Mouse (Mus musculus) midbrain, postnatal 0 days (tissue): ENCODE results near the gene Ncf1. TPM values are rescaled to one million over a fixed set of nuclear protein-coding genes. Genes with fewer than 3 reads are reported as not detected.

Experiments used
- ATAC-seq: fragments of 200-750 bp; cut with Nextera tagmentation; 2 replicates; pipeline ENCODE4 v1.8.0; 2017; ENCODE audit warnings: moderate number of reproducible peaks, mild to moderate bottlenecking, moderate TSS enrichment, moderate library complexity; ENCODE audit not compliant: low FRiP score
- DNase-seq: peaks from one replicate; pipeline ENCODE4 v3.0.0-alpha.2; 2015; ENCODE audit warnings: low spot score
- H3K27ac ChIP-seq: fragments of 300-500 bp; sonication (generic); 2 replicates; pipeline ENCODE4 v1.5.1; 2014; ENCODE audit warnings: low read depth, mild to moderate bottlenecking, low read length, mixed read lengths
- H3K27me3 ChIP-seq: fragments of 300-500 bp; sonication (generic); 2 replicates; pipeline ENCODE4 v1.6.1; 2014; ENCODE audit warnings: low read length, control low read depth, mixed read lengths; ENCODE audit not compliant: insufficient read depth
- H3K36me3 ChIP-seq: fragments of 300-500 bp; sonication (generic); 2 replicates; pipeline ENCODE4 v1.6.1; 2014; ENCODE audit warnings: low read length, control low read depth, mixed read lengths; ENCODE audit not compliant: insufficient read depth
- H3K4me1 ChIP-seq: fragments of 300-500 bp; sonication (generic); 2 replicates; pipeline ENCODE4 v1.6.1; 2014; ENCODE audit warnings: mild to moderate bottlenecking, control low read depth, antibody characterized with exemption, low read length, mixed read lengths; ENCODE audit not compliant: insufficient read depth
- H3K4me2 ChIP-seq: fragments of 300-500 bp; sonication (generic); 2 replicates; pipeline ENCODE4 v1.6.1; 2014; ENCODE audit warnings: low read depth, mild to moderate bottlenecking, low read length, mixed read lengths; ENCODE audit not compliant: poor library complexity, severe bottlenecking
- H3K4me3 ChIP-seq: fragments of 300-500 bp; sonication (generic); 2 replicates; pipeline ENCODE4 v1.5.1; 2014; ENCODE audit warnings: low read depth, mild to moderate bottlenecking, low read length, moderate library complexity
- H3K9ac ChIP-seq: fragments of 300-500 bp; sonication (generic); replicated peaks from 2 replicates; pipeline ENCODE4 v1.6.1; 2014; ENCODE audit warnings: mild to moderate bottlenecking, low read length, moderate library complexity, mixed read lengths; ENCODE audit not compliant: poor library complexity, severe bottlenecking
- H3K9me3 ChIP-seq: fragments of 300-500 bp; sonication (generic); 2 replicates; pipeline ENCODE4 v1.6.1; 2016; ENCODE audit warnings: low read length, control low read depth
- CTCF ChIP-seq: IDR thresholded peaks from 2 replicates; pipeline ENCODE4 v1.5.1; 2016; ENCODE audit warnings: antibody characterized with exemption, mild to moderate bottlenecking
- WGBS: fragments of 180-500 bp; shearing (Covaris S2); extraction: QIAGEN DNeasy Blood & Tissue Kit; methylation state at CpG from one replicate; pipeline ENCODE4 v1.1.7; 2014; 5-methylcytosine and 5-hydroxymethylcytosine counted together
- polyA plus RNA-seq: library from polyadenylated mRNA; unstranded; fragments of >200 nt; fragmentation: Nextera tagmentation; extraction: Ambion mirVana; gene quantifications from 2 replicates; pipeline ENCODE4 v1.2.1, GENCODE M21; 2015
- total RNA-seq: library from RNA; depleted of rRNA; stranded (reverse); fragments of >200 nt; gene quantifications from 2 replicates; pipeline ENCODE4 v1.2.3, GENCODE M21; 2014

Gene Ncf1
- total and polyA plus RNA-seq, 2 experiments from 2014 or later: 2.2 to 4.3 TPM

DNA sequence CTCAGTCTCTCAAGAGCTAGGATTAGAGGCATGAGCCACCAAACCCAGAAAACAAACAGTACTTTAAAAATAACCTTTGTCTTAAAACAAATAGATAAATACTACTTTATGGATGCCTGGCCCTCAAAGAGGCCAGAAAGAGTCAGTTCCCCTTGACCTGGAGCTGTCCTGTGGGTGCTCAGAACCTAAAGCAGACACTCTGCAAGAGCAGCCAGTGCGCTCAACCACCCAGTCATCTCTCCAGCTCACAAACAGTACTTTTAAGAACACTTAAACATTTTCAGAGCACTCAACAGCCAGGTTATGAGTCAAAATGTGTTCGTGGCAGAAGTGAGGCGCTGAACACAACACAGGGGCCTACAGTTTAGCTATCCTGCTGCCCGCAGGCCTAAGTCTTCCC is 21.7 kb upstream of the Ncf1 start:
- no peaks in the 10 kb centered on the region for H3K9me3 ChIP-seq
- TF ChIP-seq CTCF: no peak
- H3K4me2 ChIP-seq: no peak overlapping the region
- no peaks in the 10 kb centered on the region for H3K27me3 ChIP-seq
- no peak overlapping the region for H3K4me3 ChIP-seq
- DNase-seq: no peak
- H3K27ac ChIP-seq: no peak overlapping the region
- 98% methylated on average over 4 of the region's 4 CpGs for WGBS
- H3K36me3 ChIP-seq: peaks cover 90% of the 10 kb centered on the region
- no peak for ATAC-seq
- no peak overlapping the region for H3K9ac ChIP-seq
- H3K4me1 ChIP-seq: no peaks in the 10 kb centered on the region

DNA sequence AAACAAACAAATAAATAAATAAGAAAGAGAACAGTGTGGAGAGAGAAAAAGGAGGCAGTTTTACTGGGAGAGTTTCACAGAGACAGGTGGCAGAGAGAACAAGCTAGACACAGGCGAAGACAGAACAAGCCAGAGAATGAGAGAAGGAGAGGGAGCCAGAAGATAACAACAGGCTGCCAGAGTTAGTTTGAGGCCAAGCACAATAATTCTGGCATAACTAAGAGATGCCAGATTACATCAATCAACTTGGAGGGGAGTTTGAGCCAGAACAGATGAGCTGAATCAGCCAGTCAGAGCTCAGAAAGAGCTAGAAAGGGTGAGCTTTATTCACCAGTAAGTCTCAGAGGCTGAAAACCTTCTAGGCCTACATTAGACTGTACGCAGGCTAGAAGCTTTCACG is 21.2 kb upstream of the Ncf1 start:
- 97% methylated on average over 3 of the region's 3 CpGs for WGBS
- Histone ChIP-seq H3K4me2 (no peak overlapping the region), H3K36me3 (peaks cover 90% of the 10 kb centered on the region), H3K27ac (no peak overlapping the region), H3K4me3 (no peak overlapping the region), H3K4me1 (no peaks in the 10 kb centered on the region), H3K9me3 (no peaks in the 10 kb centered on the region), H3K9ac (no peak overlapping the region), H3K27me3 (no peaks in the 10 kb centered on the region)
- ATAC-seq: no peak
- DNase-seq: no peak
- TF ChIP-seq CTCF: no peak

DNA sequence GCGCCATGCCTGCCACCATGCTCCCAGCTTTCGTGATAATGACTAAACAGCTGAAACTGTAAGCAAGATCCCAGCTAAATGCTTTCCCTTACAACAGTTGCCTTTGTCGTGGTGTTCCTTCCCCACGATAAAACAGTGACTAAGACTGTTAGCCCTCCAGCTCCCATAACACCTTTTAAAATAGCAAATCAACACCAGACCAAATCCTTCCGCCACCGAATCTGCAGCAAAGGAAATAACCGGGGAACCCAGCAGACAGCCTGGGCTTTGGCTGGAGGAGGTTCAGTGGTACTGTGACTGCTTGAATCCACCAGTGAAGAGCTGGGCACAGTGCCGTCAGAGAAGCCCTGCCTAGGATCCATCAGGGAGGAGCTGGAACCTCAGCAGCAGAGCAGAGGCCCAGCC is 19.8 kb upstream of the Ncf1 start:
- no peak for ATAC-seq
- H3K4me1 ChIP-seq: no peaks in the 10 kb centered on the region
- H3K27me3 ChIP-seq: no peaks in the 10 kb centered on the region
- peak overlapping the region; percentile 57 for H3K27ac ChIP-seq
- no peak overlapping the region for H3K9ac ChIP-seq
- H3K9me3 ChIP-seq: no peaks in the 10 kb centered on the region
- no peak for DNase-seq
- WGBS: 86% methylated on average over 8 of the region's 8 CpGs
- TF ChIP-seq CTCF: no peak
- no peak overlapping the region for H3K4me3 ChIP-seq
- no peak overlapping the region for H3K4me2 ChIP-seq
- H3K36me3 ChIP-seq: peaks cover 90% of the 10 kb centered on the region

- peak overlapping the region; percentile 57 for H3K27ac ChIP-seq
- ATAC-seq: peak; percentile 31; the same call in 1 of the 2 replicates
- H3K9me3 ChIP-seq: no peaks in the 10 kb centered on the region
- no peak for TF ChIP-seq CTCF
- H3K36me3 ChIP-seq: peaks cover 94% of the 10 kb centered on the region
- peak; percentile 34 for DNase-seq
- WGBS: 80% methylated on average over 14 of the region's 14 CpGs
- no peaks in the 10 kb centered on the region for H3K4me1 ChIP-seq
- no peak overlapping the region for H3K9ac ChIP-seq
- no peaks in the 10 kb centered on the region for H3K27me3 ChIP-seq
- no peak overlapping the region for H3K4me2 ChIP-seq
- no peak overlapping the region for H3K4me3 ChIP-seq
Observed at GRCm38 (mm10) chr5:134248608-134249244, 19.3 kb upstream of the Ncf1 start.

- H3K36me3 ChIP-seq: peaks cover 93% of the 10 kb centered on the region
- 84% methylated on average over 5 of the region's 5 CpGs for WGBS
- no peak for DNase-seq
Observed at GRCm38 (mm10) chr5:134246146-134246545, 16.7 kb upstream of the Ncf1 start.

GRCm38 (mm10) chr5:134244890-134245289 is 15.5 kb upstream of the Ncf1 start:
- peaks cover 97% of the 10 kb centered on the region for H3K36me3 ChIP-seq
- DNase-seq (no peak), ATAC-seq (no peak)
- H3K27ac ChIP-seq: no peak overlapping the region
- no peak overlapping the region for H3K9ac ChIP-seq
- H3K4me3 ChIP-seq: no peak overlapping the region
- no peak overlapping the region for H3K4me2 ChIP-seq
- no peak for TF ChIP-seq CTCF
- H3K9me3 ChIP-seq: no peaks in the 10 kb centered on the region
- no peaks in the 10 kb centered on the region for H3K4me1 ChIP-seq
- no peaks in the 10 kb centered on the region for H3K27me3 ChIP-seq
- over 99% methylated on average over 5 of the region's 5 CpGs for WGBS

More at GRCm38 (mm10) chr5:134246146-134246545, 16.7 kb upstream of the Ncf1 start:
- Histone ChIP-seq H3K9ac (no peak overlapping the region), H3K4me3 (no peak overlapping the region), H3K27me3 (no peaks in the 10 kb centered on the region), H3K9me3 (no peaks in the 10 kb centered on the region), H3K4me1 (no peaks in the 10 kb centered on the region), H3K4me2 (no peak overlapping the region), H3K27ac (no peak overlapping the region)
- ATAC-seq: no peak
- no peak for TF ChIP-seq CTCF
